Mouse (Mus musculus) CH12.LX (cell line): ENCODE results near the gene Paics. TPM values are rescaled to one million over a fixed set of nuclear protein-coding genes. Genes with fewer than 3 reads are reported as not detected.

Experiments used
- DNase-seq: peaks from one replicate; pipeline ENCODE4 v3.0.0-alpha.2; 2013; ENCODE audit errors: extremely low read depth
- H3K27ac ChIP-seq: 2 replicates; pipeline ENCODE4 v1.5.1; 2012; ENCODE audit warnings: low read depth, mild to moderate bottlenecking, control low read depth, moderate library complexity; ENCODE audit not compliant: insufficient read depth
- H3K27me3 ChIP-seq: replicated peaks from 2 replicates; pipeline ENCODE3; 2012; ENCODE audit warnings: inconsistent platforms
- H3K36me3 ChIP-seq, 2 experiments: replicated peaks in 1 of 2; 2 replicates each; pipeline versions ENCODE3 to v1.6.1; 2012; ENCODE audit warnings: inconsistent platforms in 1 of 2, low read length in 1 of 2, mild to moderate bottlenecking in 1 of 2, mixed read lengths in 1 of 2, moderate library complexity in 1 of 2; ENCODE audit not compliant: control insufficient read depth in 1 of 2, insufficient read depth in 1 of 2
- H3K4me1 ChIP-seq, 2 experiments: 2 replicates each; pipeline ENCODE4 v1.6.1; 2012; ENCODE audit warnings: inconsistent platforms in 1 of 2, moderate library complexity in 1 of 2; ENCODE audit not compliant: insufficient read depth in 2 of 2, control insufficient read depth in 1 of 2
- H3K4me2 ChIP-seq: 2 replicates; pipeline ENCODE4 v1.6.1; 2012; ENCODE audit warnings: low read depth, mild to moderate bottlenecking, control low read depth; ENCODE audit not compliant: poor library complexity, insufficient read depth, severe bottlenecking
- H3K4me3 ChIP-seq, 3 experiments: fragments of 150-350 bp in 1 of 3; sonication (generic) in 1 of 3; replicated peaks in 1 of 3; 2 replicates each; pipeline versions ENCODE3 to v1.5.1; 2011 to 2012; ENCODE audit warnings: low read depth in 2 of 3, low read length in 2 of 3, mild to moderate bottlenecking in 2 of 3, moderate library complexity in 2 of 3, control low read depth in 1 of 3, improper control_type of control experiment in 1 of 3, inconsistent platforms in 1 of 3, mixed read lengths in 1 of 3; ENCODE audit not compliant: poor library complexity in 1 of 3
- H3K79me2 ChIP-seq: replicated peaks from 2 replicates; pipeline ENCODE4 v1.6.1; 2012; ENCODE audit warnings: mild to moderate bottlenecking, moderate library complexity; ENCODE audit not compliant: control insufficient read depth, poor library complexity, insufficient read depth, severe bottlenecking; ENCODE audit errors: extremely low read depth
- H3K9ac ChIP-seq: 2 replicates; pipeline ENCODE4 v1.6.1; 2012; ENCODE audit warnings: low read depth, mild to moderate bottlenecking, control low read depth, moderate library complexity; ENCODE audit not compliant: insufficient read depth
- H3K9me3 ChIP-seq: replicated peaks from 2 replicates; pipeline ENCODE3; 2012; ENCODE audit warnings: low read length, inconsistent platforms, mixed read lengths
- BHLHE40 ChIP-seq: IDR thresholded peaks from 2 replicates; pipeline ENCODE4 v1.6.1; 2011; ENCODE audit warnings: mild to moderate bottlenecking, low read depth, low read length, improper control_type of control experiment
- CHD1 ChIP-seq: IDR thresholded peaks from 2 replicates; pipeline ENCODE4 v1.6.1; 2012; ENCODE audit warnings: low read depth, low read length, improper control_type of control experiment, inconsistent platforms
- CHD2 ChIP-seq: IDR thresholded peaks from 2 replicates; pipeline ENCODE4 v1.6.1; 2011; ENCODE audit warnings: low read length, improper control_type of control experiment
- CTCF ChIP-seq, 2 experiments: IDR thresholded peaks in 1 of 2; conservative IDR thresholded peaks in 1 of 2; 2 replicates each; pipeline ENCODE4 v1.5.1; 2011 to 2012; ENCODE audit warnings: low read depth in 2 of 2, low read length in 2 of 2, improper control_type of control experiment in 1 of 2, inconsistent platforms in 1 of 2, mild to moderate bottlenecking in 1 of 2, moderate library complexity in 1 of 2
- E2F4 ChIP-seq: IDR thresholded peaks from 2 replicates; pipeline ENCODE4 v1.6.1; 2011; ENCODE audit warnings: low read depth, low read length, improper control_type of control experiment; ENCODE audit not compliant: insufficient replicate concordance
- EP300 ChIP-seq: IDR thresholded peaks from 2 replicates; pipeline ENCODE4 v1.6.1; 2011; ENCODE audit warnings: low read length, improper control_type of control experiment
- ETS1 ChIP-seq: conservative IDR thresholded peaks from 2 replicates; pipeline ENCODE4 v1.6.1; 2012; ENCODE audit warnings: low read depth, mild to moderate bottlenecking, inconsistent platforms, low read length, improper control_type of control experiment, moderate library complexity
- GABPA ChIP-seq: IDR thresholded peaks from 2 replicates; pipeline ENCODE4 v1.6.1; 2012; ENCODE audit warnings: low read depth, low read length, improper control_type of control experiment, inconsistent platforms; ENCODE audit not compliant: insufficient replicate concordance
- HCFC1 ChIP-seq: IDR thresholded peaks from 2 replicates; pipeline ENCODE4 v1.6.1; 2012; ENCODE audit warnings: low read depth, mild to moderate bottlenecking, inconsistent platforms, low read length, improper control_type of control experiment
- IRF4 ChIP-seq: IDR thresholded peaks from 2 replicates; pipeline ENCODE4 v1.6.1; 2014; ENCODE audit warnings: low read depth, mild to moderate bottlenecking, inconsistent platforms, low read length, improper control_type of control experiment
- JUN ChIP-seq: IDR thresholded peaks from 2 replicates; pipeline ENCODE4 v1.6.1; 2011; ENCODE audit warnings: low read depth, mild to moderate bottlenecking, low read length, improper control_type of control experiment, moderate library complexity; ENCODE audit not compliant: insufficient read depth
- JUND ChIP-seq: conservative IDR thresholded peaks from 2 replicates; pipeline ENCODE4 v1.6.1; 2011; ENCODE audit warnings: low read depth, low read length, improper control_type of control experiment
- KAT2A ChIP-seq: IDR thresholded peaks from 2 replicates; pipeline ENCODE4 v1.6.1; 2012; ENCODE audit warnings: low read length, improper control_type of control experiment, inconsistent platforms; ENCODE audit not compliant: insufficient replicate concordance
- MAFK ChIP-seq: IDR thresholded peaks from 2 replicates; pipeline ENCODE4 v1.6.1; 2011; ENCODE audit warnings: low read length, improper control_type of control experiment; ENCODE audit not compliant: insufficient replicate concordance
- MAX ChIP-seq: IDR thresholded peaks from 2 replicates; pipeline ENCODE4 v1.6.1; 2011; ENCODE audit warnings: low read length, improper control_type of control experiment
- MXI1 ChIP-seq: IDR thresholded peaks from 2 replicates; pipeline ENCODE4 v1.6.1; 2011; ENCODE audit warnings: mild to moderate bottlenecking, low read depth, low read length, improper control_type of control experiment
- MYC ChIP-seq: IDR thresholded peaks from 2 replicates; pipeline ENCODE4 v1.6.1; 2011; ENCODE audit warnings: low read depth, mild to moderate bottlenecking, improper control_type of control experiment, low read length
- NELFE ChIP-seq: IDR thresholded peaks from 2 replicates; pipeline ENCODE4 v1.6.1; 2011; ENCODE audit warnings: low read depth, low read length, improper control_type of control experiment
- NRF1 ChIP-seq: IDR thresholded peaks from 2 replicates; pipeline ENCODE4 v1.6.1; 2014; ENCODE audit warnings: low read depth, mild to moderate bottlenecking, inconsistent platforms, low read length, improper control_type of control experiment, moderate library complexity
- PAX5 ChIP-seq: IDR thresholded peaks from 2 replicates; pipeline ENCODE4 v1.6.1; 2012; ENCODE audit warnings: low read length, inconsistent platforms, mixed read lengths
- POLR2AphosphoS2 ChIP-seq: IDR thresholded peaks from 2 replicates; pipeline ENCODE4 v1.6.1; 2011; ENCODE audit warnings: low read depth, low read length, improper control_type of control experiment
- RAD21 ChIP-seq: IDR thresholded peaks from 2 replicates; pipeline ENCODE4 v1.6.1; 2011; ENCODE audit warnings: low read depth, mild to moderate bottlenecking, low read length, improper control_type of control experiment, moderate library complexity
- RCOR1 ChIP-seq: conservative IDR thresholded peaks from 2 replicates; pipeline ENCODE4 v1.6.1; 2012; ENCODE audit warnings: low read depth, mild to moderate bottlenecking, inconsistent platforms, low read length, improper control_type of control experiment
- SMC3 ChIP-seq: IDR thresholded peaks from 2 replicates; pipeline ENCODE4 v1.6.1; 2011; ENCODE audit warnings: low read depth, low read length, improper control_type of control experiment
- TBP ChIP-seq: conservative IDR thresholded peaks from 2 replicates; pipeline ENCODE4 v1.6.1; 2011; ENCODE audit warnings: low read depth, low read length, improper control_type of control experiment
- UBTF ChIP-seq: IDR thresholded peaks from 2 replicates; pipeline ENCODE4 v1.6.1; 2012; ENCODE audit warnings: low read depth, mild to moderate bottlenecking, inconsistent platforms, low read length, improper control_type of control experiment, moderate library complexity
- USF1 ChIP-seq: IDR thresholded peaks from 2 replicates; pipeline ENCODE4 v1.6.1; 2014; ENCODE audit warnings: low read depth, mild to moderate bottlenecking, inconsistent platforms, low read length, improper control_type of control experiment
- USF2 ChIP-seq: conservative IDR thresholded peaks from 2 replicates; pipeline ENCODE4 v1.6.1; 2011; ENCODE audit warnings: low read depth, low read length, improper control_type of control experiment
- ZC3H11A ChIP-seq: IDR thresholded peaks from 2 replicates; pipeline ENCODE4 v1.6.1; 2012; ENCODE audit warnings: low read depth, mild to moderate bottlenecking, inconsistent platforms, low read length, improper control_type of control experiment
- ZKSCAN1 ChIP-seq: IDR thresholded peaks from 2 replicates; pipeline ENCODE4 v1.6.1; 2012; ENCODE audit warnings: low read depth, inconsistent platforms, low read length, improper control_type of control experiment, borderline replicate concordance
- ZMIZ1 ChIP-seq: IDR thresholded peaks from 2 replicates; pipeline ENCODE4 v1.6.1; 2012; ENCODE audit warnings: low read depth, mild to moderate bottlenecking, inconsistent platforms, low read length, improper control_type of control experiment
- ZNF384 ChIP-seq: IDR thresholded peaks from 2 replicates; pipeline ENCODE4 v1.6.1; 2012; ENCODE audit warnings: low read depth, low read length, improper control_type of control experiment, inconsistent platforms
- dilution Hi-C: fragments of 300-500 bp; cut with MboI; formaldehyde crosslinking; loops from 2 replicates; pipeline ENCODE4 v1.14.3; 2020; ENCODE audit warnings: low sequenced_read_pairs; ENCODE audit not compliant: extremely low pct_unique_long_range_greater_than_20kb, extremely low pct_ligation_motif_present
- in situ Hi-C: fragments of 300-500 bp; cut with MboI; formaldehyde crosslinking; loops from 3 replicates; pipeline ENCODE4 v1.14.3; 2019; ENCODE audit warnings: low sequenced_read_pairs, low pct_ligation_motif_present, low pct_unique_long_range_greater_than_20kb, mixed read lengths
- polyA plus RNA-seq: library from polyadenylated mRNA; unstranded; fragments of >175 nt; gene quantifications from 2 replicates; pipeline ENCODE4 v1.2.1, GENCODE M21; 2012; ENCODE audit warnings: low read depth; ENCODE audit not compliant: insufficient read length
- total RNA-seq, 2 experiments: library from RNA; depleted of rRNA; stranded (reverse); fragments of 300-350 nt in 1 of 2; fragments of >200 nt in 1 of 2; gene quantifications; 2 replicates each; pipeline ENCODE4 v1.2.3; 2012 to 2014

Gene Paics
- total and polyA plus RNA-seq, 3 experiments = 259 to 440 (median 274) TPM

DNA sequence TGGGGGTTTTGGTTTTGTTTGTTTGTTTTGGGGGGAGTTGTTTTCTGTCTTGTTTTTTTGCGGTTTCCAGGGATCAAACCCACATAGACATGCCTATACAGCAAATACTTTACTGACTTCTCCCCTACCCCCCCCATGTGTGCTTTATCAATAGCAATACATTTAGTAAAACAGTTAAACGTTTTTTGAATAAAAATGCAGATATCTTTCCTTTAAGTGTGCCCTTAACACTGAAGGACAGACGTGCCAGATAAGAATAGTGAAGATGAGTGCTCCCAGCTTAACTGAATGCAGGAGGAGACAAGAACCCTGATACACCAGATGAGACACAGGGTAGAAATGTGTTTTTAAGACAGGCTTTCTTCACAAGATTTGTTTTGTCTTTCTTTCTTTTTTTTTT lies 60.0 kb downstream of the Paics start:
- Histone ChIP-seq H3K27me3 (no peaks in the 10 kb centered on the region), H3K4me3 (no peak overlapping the region), H3K27ac (no peak overlapping the region), H3K9ac (no peak overlapping the region), H3K36me3 (peaks cover 0 to 24% of the 10 kb centered on the region in 2 experiments), H3K79me2 (no peaks in the 10 kb centered on the region), H3K4me1 (peaks cover 0 to 10% of the 10 kb centered on the region in 2 experiments; a peak in 2 of 4 replicates), H3K4me2 (no peak overlapping the region), H3K9me3 (peaks cover 1% of the 10 kb centered on the region)
- DNase-seq = no peak
- dilution Hi-C loops (no loop called here), in situ Hi-C loops (loop anchor here (10.0 kb wide), 1 partner anchor 184 kb away; no protein-coding TSS in a partner anchor)
- no peak for TF ChIP-seq EP300
- TF ChIP-seq ZMIZ1 = no peak
- TF ChIP-seq TBP = no peak
- TF ChIP-seq NRF1 = no peak
- TF ChIP-seq POLR2AphosphoS2 = no peak
- TF ChIP-seq BHLHE40 = no peak
- no peak for TF ChIP-seq JUN
- TF ChIP-seq CTCF (conservative IDR thresholded peaks at IDR 0.05 in 1 of 2, IDR thresholded peaks at IDR 0.05 in 1 of 2; ENCODE audit: low read depth in 2 of 2, low read length in 2 of 2) = no peak

DNA sequence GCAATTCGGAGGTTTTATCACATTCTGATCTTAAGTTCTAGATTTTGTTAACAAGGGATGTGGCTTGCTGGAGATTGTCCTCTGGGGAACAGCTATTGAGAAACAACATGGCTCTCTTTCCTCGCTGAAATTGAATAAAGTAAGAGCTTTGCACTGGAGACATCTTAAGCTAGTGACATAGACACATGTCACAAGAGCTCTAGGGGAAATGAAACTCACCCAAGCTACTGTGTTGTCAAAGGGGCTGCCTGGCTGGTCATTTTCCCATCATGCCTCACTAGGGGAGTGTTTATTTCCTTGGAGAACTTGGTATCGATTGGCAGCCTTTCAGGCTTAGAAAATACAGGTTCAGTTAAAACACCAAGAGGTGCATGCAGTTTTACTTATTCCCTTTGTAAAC lies 62.1 kb downstream of the Paics start:
- DNase-seq = peak; percentile 52
- H3K27ac ChIP-seq = no peak overlapping the region
- H3K4me1 ChIP-seq = peaks cover 0 to 10% of the 10 kb centered on the region in 2 experiments; a peak in 2 of 4 replicates
- in situ Hi-C loops = loop anchor here (10.0 kb wide), 1 partner anchor 182 kb away; no protein-coding TSS in a partner anchor
- peaks cover 2% of the 10 kb centered on the region for H3K9me3 ChIP-seq
- H3K9ac ChIP-seq = no peak overlapping the region
- no peak overlapping the region for H3K4me3 ChIP-seq
- peaks cover 0 to 10% of the 10 kb centered on the region in 2 experiments for H3K36me3 ChIP-seq
- no peaks in the 10 kb centered on the region for H3K79me2 ChIP-seq
- dilution Hi-C loops = no loop called here
- no peaks in the 10 kb centered on the region for H3K27me3 ChIP-seq
- H3K4me2 ChIP-seq = peak overlapping the region; percentile 22; the same call in 1 of the 2 replicates
- TF ChIP-seq RAD21 (no peak), NELFE (peak; percentile 39; the same call in 1 of the 2 replicates), JUND (no peak), ZC3H11A (no peak), CHD1 (no peak), PAX5 (no peak), E2F4 (no peak), MXI1 (0 out of 2 replicates have a peak, but pooled peaks have one; percentile 50), RCOR1 (no peak), BHLHE40 (0 out of 2 replicates have a peak, but pooled peaks have one; percentile 30), GABPA (no peak), MAX (peak; percentile 55; the same call in 1 of the 2 replicates), ZMIZ1 (no peak), USF2 (no peak), MYC (peak; percentile 62; the same call in 1 of the 2 replicates), ETS1 (0 out of 2 replicates have a peak, but pooled peaks have one; percentile 11), SMC3 (no peak), CHD2 (no peak), EP300 (peak; percentile 59), POLR2AphosphoS2 (no peak), NRF1 (no peak), USF1 (no peak), IRF4 (peak; percentile 82), ZNF384 (no peak), ZKSCAN1 (no peak), MAFK (no peak), KAT2A (no peak), HCFC1 (no peak), UBTF (no peak)
